Mouse (Mus musculus) heart, postnatal 10 days (tissue): ENCODE results near the gene Cabin1. TPM values are rescaled to one million over a fixed set of nuclear protein-coding genes. Genes with fewer than 3 reads are reported as not detected.

Source experiments
- DNase-seq, 2 experiments: peaks; one replicate each; pipeline ENCODE4 v3.0.0; 2021
- intact Hi-C: fragments of 180-260 bp; cut with DNase I; formaldehyde crosslinking; loops from one replicate; pipeline ENCODE4 v1.15.1; 2025
- total RNA-seq, 2 experiments: library from RNA; stranded (reverse); gene quantifications; 2 replicates each; pipeline ENCODE4 v1.2.3; 2021

The Cabin1 gene
- total RNA-seq, 2 experiments from 2014 or later = 26.0 to 33.6 TPM

DNA sequence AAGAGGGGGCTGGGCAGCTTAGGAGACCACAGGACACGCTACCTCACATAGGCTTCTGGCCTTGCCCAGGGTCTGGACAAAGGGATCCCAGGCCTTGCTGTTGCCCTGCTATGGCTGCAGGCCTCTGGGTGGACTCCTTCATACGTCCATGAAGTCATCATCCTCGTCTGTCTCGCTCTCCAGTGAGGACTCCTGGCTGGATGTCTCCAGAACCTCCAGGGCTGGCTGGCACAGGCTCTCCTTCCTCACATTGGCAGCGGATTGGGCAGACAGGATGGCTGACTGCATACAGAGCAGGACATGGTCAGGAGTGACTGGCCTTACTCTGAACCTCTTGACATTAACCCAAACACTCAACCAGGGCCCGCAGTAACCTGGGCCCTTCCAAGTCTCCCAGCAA is 117.7 kb downstream of the Cabin1 start:
- intact Hi-C loops = no loop called here
- DNase-seq = no peak

DNA sequence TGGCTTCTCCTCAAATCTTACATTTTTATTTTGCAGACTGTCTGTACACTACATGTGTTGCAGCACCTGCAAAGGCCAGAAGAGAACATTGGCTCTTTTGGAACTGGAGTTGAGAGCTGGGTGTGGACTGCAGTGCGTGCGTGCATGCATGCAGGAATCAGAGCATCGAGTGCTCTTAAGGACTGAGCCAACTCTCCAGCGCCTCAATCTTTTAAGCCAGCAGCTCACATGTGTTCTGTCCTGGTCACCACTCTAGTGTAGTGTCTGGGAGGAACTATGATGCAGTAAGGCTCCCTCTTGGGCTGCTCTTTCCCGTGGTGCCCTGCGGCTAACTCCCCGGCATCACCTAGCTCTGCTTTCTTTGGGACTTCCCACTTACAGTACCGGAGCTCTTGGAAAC is 118.5 kb downstream of the Cabin1 start:
- intact Hi-C loops = no loop called here
- DNase-seq = no peak

DNA sequence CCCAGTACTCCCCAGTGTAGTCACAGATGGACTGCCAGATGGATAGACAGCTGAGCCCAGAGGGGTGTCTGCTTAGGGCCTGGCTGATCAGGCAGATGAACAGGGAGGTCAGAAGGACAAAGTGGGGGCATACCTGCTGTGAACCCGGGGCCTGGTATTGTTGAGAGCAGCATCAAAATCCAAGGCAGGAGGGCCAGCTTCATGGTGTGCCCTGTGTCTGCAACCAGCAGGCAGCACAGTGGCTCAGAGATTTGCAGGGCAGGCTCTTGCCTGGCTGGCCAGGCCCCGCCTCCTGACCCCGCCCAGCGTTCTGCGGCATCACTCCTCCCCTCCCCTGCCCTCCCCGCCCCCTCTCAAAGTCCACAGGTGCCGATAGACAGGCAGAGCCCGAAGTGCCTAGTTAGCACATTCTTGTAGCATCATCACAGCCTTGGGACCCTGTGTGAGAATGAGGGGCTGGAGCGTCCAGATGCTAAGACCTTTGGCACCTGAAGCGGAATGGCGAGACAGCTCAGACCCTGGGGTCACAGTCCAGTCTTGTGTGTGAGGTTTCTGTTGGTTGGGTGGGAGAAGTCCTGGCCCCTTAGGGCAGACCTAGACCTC is 120.3 kb downstream of the Cabin1 start, which contains the start of gene Susd2:
Gene Susd2 (minus strand): TSS at position 268 of the 603 bp plus-strand sequence.
- peak; percentile 41 to 54 for DNase-seq
- intact Hi-C loops = loop anchor here (5.0 kb wide), 1 partner anchor 188 kb away; no protein-coding TSS in a partner anchor

DNA sequence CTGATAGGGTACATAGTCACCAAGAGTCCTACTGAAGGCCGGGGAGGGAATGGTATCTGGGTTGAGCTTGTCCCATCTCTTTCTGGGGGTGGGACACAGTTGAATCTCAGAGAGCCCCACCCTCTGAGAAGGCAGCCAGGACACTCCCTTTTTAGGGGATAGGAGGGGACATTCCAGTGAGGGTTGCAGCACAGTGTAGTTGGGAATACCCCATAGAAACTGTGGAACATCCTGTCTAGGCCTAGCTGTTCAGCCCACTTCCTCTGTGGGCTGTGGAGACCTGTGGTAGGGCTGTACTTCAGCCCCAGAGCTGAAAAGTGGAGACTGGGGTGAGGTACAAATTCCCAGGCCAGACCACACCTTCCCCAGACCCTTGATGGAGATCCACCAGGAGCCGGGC is 121.2 kb downstream of the Cabin1 start:
- DNase-seq = no peak
- intact Hi-C loops = loop anchor here (5.0 kb wide), 1 partner anchor 189 kb away; no protein-coding TSS in a partner anchor

DNA sequence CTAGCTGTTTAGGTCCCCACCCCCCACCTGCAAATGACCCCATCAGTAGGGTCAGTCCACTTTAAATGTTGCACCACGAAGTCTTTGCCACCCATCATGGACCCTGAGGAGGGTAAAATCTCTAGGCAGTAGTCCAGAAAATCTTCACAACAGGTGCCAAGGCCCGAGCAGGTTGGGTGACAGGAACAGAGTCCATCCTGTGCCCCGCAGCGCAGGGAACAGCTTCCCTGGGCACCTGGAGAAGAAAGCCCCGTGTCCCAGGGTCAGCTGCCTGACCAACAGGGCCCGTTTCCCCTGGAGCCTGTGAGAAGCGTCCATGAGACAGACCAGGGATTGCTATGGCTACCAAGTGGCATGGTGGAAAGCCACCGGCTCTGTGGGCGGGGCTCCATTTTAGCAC is 121.7 kb downstream of the Cabin1 start:
- intact Hi-C loops = loop anchor here (5.0 kb wide), 1 partner anchor 190 kb away; no protein-coding TSS in a partner anchor

DNA sequence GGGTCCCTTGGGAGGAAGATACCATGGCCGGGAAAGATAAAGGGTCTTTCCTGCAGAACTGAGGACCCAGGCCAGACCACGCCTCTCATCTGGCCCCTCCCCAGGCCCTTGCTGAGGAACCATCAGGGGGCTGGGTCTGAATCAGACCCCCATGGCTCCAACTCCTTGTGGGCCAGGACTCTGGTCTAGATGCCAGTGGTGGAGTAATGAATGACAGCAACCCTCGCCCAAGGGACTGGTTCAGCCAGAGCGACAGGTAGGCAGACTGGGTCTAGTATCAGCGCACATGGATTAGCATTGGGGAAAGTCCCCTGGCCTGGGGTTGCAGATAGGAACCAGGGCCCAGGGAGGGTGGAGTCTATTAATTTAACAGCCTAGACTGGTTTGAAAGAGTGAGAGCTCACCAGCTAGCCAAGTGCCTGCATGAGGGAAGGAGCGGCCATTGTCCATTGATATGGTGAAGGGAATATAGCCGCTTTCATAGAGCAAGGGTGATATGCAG is 122.4 kb downstream of the Cabin1 start:
- no peak for DNase-seq
- intact Hi-C loops = loop anchor here (5.0 kb wide), 1 partner anchor 191 kb away; no protein-coding TSS in a partner anchor

More for the DNA sequence above, 121.7 kb downstream of the Cabin1 start:
- no peak for DNase-seq

DNA sequence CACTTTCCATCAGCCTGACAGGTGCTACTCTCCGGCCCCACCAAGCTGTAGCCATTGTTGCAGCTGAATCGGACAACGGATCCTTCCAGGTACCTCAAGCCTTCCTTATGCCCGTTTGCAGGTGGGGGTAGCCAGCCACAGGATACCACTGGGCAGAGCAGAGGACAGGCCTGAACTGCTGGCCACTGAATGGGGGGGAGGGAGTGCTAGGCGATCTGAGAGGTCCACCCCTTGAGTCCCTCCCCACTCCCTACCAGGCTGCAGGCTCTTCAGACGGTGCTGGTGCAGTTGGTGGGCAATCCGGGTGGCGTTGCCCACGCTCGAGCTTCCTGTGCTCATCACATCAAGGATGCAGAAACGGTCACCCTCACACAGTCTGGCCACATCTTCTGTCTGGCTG is 126.4 kb downstream of the Cabin1 start:
- intact Hi-C loops = loop anchor here (5.0 kb wide), 1 partner anchor 215 kb away; no protein-coding TSS in a partner anchor
- DNase-seq = no peak

DNA sequence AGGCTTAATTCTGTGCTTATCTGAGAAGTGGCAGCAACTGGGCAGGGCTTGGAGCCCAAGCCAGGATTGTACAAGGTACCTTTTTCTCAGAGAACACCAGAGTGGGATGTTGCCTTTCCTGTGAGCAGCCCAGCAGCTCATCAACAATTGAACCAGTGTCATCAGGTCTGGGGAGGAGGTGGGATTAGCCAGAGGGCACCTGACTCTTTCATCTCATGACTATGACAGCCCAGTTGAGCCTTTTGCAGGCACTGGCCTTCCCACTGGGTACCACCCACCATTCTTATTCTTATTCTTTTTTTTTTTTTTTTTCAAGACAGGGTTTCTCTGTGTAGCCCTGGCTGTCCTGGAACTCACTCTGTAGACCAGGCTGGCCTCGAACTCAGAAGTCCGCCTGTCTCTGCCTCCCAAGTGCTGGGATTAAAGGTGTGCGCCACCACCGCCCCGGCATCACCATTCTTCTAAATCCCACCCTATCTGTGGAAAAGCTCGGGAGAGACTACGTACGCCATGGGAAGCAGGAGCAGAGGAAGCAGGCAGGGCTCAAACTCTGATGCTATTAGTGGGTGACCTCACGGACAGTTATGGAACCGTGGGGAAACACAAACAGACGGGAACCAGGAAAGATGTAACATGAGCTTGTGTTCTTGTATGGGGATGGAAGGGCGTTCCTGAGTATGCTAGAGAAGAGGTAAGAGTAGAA is 127.9 kb downstream of the Cabin1 start:
- intact Hi-C loops = loop anchor here (5.0 kb wide), 1 partner anchor 216 kb away; no protein-coding TSS in a partner anchor
- no peak for DNase-seq

DNA sequence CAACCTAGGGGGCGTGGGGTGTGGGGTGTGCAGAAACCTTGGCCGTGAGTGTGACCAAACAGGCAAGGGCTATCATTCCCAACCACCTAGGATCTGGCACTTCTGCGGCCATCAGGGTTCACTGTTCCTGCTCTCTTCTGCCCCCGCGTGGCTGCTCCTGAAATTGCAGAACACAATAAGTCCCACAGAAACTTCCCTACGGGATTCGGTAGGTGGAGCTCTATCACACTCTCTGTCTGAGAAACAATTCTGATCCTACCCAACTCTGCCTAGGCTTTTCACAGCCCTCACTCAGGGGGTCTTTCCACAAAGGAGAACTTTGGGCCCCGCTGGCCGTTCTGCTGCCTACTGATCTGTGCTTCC is 128.5 kb downstream of the Cabin1 start:
- DNase-seq = peak; percentile 91 to 95
- intact Hi-C loops = loop anchor here (1.0 to 5.0 kb wide), 3 partner anchors 49 to 217 kb away; no protein-coding TSS in a partner anchor

DNA sequence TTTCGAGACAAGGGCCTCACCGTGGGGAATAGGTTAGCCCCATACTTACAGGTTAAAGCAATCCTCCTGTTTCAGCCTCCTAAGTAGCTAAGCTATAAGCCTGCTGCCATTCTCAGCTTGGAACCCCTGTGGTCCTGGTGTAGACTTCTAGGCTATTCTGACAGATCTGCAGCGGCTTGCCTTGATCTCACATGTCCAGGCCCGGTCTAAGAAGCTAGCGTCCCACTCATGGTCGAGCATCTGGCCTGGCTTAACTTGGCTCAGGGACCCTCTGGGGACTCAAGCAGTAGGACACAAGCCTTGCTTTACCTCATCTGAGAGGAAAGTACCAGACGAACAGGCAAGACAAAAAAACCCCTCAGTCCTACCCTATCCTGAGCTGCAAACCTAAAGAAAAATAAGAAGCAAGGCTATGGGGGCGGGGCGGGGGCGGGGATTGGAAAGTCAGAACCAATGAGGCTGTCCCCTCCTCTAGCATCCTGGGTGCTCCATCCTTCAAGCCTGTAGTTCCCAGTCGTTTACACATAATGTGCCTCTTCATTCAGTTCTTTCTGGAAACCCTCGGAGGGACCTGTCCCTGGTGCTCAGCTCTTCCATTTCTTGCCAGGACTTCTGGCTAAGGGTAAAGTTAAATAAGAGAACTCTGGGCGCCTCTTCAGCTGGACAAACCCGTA is 129.0 kb downstream of the Cabin1 start:
- no peak for DNase-seq
- intact Hi-C loops = loop anchor here (1.0 to 5.0 kb wide), 3 partner anchors 49 to 217 kb away; no protein-coding TSS in a partner anchor

DNA sequence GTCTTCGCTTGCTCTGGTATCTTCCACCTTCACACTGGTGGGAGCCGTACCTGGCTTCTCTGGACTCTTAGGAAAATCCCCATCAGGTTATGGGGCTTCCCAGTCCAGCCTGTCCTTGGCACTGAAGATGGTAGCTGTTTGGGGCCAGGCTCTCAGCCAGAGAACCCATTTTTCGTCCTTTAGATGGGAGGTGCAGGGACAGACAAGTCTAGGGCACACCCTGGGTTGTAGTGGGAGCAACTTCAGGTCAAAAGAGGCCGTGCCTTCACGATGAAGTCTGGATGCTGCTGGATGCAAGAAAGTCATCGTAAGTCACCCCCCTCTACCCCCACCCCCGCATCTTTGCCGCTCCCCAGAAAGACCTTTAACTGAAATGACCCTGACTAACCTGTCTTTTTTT is 129.5 kb downstream of the Cabin1 start:
- no peak for DNase-seq
- intact Hi-C loops = loop anchor here (1.0 to 5.0 kb wide), 3 partner anchors 48 to 218 kb away; no protein-coding TSS in a partner anchor

DNA sequence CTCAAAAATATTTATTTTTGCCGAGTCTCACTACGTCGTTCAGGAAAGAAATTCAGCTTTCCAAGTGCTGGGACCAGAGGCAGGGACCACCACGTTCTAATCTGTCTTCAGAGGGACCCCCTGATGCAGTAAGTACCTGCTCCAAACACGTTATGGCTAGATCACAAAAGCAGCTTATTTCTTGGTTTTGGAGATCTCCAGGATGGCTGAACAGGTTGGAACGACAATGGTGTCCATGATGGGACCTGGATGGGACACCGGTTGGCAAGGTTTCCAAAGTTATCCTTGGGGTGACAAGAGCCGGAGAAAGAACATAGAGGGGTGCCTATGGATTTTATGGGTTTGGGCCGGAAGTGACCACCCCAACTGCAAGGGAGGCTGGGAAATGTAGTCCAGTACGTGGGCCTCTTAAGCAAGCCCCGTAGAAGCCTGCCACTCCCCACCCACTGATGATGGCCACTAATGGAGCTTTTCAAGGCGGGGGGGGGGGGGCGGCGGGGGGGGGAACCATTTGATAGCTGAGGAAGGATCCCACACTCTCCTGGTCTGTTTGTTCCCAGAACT is 130.5 kb downstream of the Cabin1 start:
- no peak for DNase-seq

DNA sequence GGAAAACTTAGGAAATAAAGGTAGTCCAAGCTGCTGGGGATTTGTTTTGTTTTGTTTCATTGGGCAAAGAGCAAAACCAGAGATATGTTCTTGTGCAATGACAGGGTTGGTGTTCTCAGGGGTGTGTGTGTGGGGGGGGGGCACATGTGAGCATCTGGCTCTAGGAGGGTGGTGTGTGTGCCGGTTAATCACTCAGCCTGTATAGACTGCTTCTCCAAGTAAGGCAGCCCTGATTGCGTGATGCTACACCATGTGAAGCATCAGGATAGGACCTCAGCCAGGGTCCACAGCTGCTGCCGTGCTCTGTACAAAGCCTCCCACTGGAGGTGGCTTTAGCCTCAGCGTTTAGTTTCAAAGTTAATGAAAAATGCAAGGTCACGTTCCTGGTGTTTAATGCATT is 131.1 kb downstream of the Cabin1 start:
- DNase-seq = peak; percentile 45 to 48
- intact Hi-C loops = no loop called here

More for the DNA sequence above, 130.5 kb downstream of the Cabin1 start:
- intact Hi-C loops = loop anchor here (2.0 kb wide), 1 partner anchor 71 kb away; no protein-coding TSS in a partner anchor

DNA sequence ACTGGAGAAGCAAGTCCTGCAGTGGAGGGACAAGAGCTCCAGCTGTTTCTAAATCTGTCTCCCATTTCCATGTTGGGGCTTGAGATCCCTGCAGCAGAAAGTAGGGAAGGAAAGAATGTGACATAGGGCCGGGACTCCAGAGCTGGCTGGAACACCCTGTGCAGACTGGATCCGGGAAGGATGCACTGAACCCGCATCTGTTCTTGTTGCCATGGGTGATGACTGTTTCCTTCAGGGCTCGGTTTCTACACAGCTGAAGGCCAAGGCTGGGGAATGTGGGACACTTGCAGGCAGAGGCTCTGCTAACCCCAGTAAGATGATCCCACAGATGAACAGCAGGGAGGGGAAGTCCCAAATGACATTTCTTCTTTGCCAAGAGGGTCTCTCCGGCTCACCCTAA is 131.5 kb downstream of the Cabin1 start:
- peak; percentile 68 to 71 for DNase-seq
- intact Hi-C loops = no loop called here

DNA sequence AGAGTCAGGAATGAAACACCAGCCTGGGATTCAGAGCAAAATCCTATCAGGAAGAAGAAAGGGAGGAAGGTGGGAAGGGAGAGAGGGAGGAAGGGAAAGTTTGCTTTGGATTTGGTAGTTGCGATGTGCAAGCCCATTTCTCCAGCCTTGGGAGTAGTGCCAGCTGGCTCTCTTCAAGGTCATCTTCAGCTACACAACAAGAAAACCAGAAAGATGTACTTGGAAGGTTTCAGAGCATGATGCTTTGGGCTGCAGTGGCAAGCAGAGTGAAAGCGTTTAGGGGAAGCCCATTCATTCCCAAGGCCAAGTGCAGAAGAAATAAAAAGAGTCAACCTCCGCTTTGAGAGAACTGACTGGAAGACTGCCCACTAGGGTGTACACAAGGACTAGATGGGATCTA is 136.7 kb downstream of the Cabin1 start:
- intact Hi-C loops = no loop called here
- DNase-seq = no peak

DNA sequence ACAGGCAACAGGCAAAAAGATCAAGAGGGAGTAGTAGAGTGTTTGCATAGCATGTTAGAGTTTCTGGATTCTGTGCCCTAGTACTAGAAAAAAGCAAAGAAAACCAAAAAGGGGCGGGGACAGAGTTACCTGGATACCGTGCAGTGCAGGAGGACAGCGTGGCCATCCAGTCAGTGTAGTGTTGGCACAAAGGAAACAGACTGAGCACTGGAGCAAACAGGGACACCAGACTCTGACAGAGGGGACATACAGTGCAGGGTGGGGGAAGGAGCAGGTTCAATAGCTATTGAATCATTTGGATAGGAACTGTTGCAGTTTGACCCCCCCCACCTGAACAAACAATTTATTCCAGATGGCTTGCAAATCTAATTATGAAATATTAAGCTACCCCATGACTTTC is 137.2 kb downstream of the Cabin1 start:
- intact Hi-C loops = no loop called here
- no peak for DNase-seq

DNA sequence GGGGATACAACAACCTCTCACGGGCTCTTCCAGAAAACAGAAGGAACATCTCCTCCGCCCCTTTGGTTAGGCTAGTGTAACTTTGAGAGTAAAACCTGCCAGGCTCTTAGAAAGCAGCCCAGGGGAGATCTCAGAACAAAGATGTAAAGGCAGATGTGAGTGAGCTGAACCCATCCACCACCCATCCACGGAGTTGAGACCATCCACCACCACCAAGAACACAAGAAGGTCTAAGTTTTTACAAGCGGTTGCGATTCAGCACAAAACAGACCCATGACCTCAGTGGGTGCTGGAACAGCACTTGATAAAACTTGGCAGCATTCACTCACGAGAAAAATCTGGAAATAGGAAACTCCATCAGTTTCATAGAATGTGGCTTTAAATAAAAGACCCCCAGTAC is 138.2 kb downstream of the Cabin1 start:
- intact Hi-C loops = no loop called here
- no peak for DNase-seq

DNA sequence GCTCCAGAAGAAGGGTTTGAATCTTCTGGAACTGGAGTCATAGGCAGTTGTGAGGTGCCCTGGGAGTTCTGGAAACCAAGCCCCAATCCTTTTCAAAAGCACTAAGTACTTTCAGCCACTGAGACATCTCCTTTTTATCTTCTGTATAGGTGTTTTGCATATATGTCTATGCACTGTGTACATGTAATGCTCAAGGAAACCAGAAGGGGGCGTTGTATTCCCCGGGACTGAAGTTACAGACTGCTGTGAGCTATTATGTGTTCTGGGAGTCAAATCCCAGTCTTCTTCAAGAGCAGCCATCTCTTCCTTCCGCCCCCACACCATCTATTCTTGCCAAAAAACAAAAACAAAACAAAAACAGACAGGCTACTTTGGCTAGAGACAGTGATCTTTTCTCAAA is 143.3 kb downstream of the Cabin1 start:
- intact Hi-C loops = no loop called here
- no peak for DNase-seq

DNA sequence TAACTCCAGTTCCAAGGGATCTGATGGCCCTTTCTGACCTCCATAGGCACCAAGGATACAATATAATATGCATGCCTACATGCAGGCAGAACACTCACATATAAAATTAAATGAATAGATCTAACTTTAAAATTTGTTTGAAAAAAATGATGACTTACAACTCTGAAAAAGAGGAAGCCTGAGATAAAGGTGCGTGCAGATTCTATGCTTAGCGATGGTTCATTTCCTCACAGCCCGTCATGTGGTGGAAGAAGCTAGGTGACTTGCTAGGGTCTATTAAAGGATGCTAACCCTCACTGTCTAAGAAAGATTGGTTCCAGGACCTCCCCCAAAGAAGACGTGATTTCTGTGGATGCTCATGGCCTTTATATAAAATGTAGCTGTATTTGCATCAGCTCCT is 148.1 kb downstream of the Cabin1 start:
- intact Hi-C loops = no loop called here
- DNase-seq = no peak

DNA sequence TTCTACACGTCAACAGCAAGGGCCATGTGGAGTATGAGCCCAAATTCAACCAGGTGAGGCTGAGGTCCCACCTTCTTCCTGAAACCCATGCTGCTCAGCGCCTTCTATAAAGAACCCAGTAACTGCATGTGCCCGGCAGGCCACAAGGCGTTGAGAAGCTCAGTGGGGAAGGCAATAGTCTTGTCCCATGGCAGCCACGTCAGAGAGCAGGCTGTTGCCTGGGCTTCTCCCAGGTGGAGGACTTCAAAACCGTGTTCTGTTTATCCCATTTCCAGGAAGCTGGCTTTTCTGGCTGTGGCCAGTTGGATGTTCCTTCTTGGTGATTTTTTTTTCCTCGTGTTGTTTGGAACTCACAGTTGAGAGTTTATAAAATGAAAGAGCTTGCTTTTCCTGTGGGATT is 153.7 kb downstream of the Cabin1 start:
- intact Hi-C loops = no loop called here
- no peak for DNase-seq

DNA sequence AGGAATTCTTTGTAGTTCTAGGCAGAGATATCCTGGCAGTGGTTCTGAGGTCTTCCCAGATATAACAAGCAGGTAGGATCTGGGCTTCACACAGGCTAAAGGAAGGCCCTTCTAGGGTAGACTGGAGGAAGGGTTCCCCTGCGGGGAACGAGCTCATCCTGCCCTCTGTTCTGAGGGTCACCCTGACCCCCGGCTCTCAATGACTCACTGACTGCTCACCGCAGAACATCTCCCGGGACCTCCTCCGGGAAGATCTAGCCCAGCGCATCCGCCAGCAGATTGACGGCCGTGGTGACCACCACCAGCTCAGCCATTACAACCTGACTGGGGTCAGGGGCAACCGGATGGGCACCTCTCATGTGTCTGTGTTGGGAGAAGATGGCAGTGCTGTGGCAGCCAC is 155.2 kb downstream of the Cabin1 start:
- intact Hi-C loops = no loop called here
- DNase-seq = no peak
